Mouse (Mus musculus): ENCODE results near the gene Ctse. TPM values are rescaled to one million over a fixed set of nuclear protein-coding genes. Genes with fewer than 3 reads are reported as not detected.

The Ctse gene
- total and polyA plus RNA-seq, 2 experiments, result 0.11 TPM; not detected in 1

GRCm38 (mm10) chr1:131695308-131695707 lies 57.2 kb downstream of the Ctse start:
- TF ChIP-seq POLR2A (IDR thresholded peaks at IDR 0.05; ENCODE audit: extremely low read depth, insufficient read depth, low read length) (no peak), CTCF (IDR thresholded peaks at IDR 0.05; ENCODE audit: low read depth, low read length) (no peak)
- no peaks in the 10 kb centered on the region for H3K79me2 ChIP-seq (ENCODE audit: control insufficient read depth, insufficient read depth, low read length)
- WGBS, result 86% methylated on average over 2 of the region's 2 CpGs

GRCm38 (mm10) chr1:131696325-131696724 lies 58.2 kb downstream of the Ctse start:
- H3K4me3 ChIP-seq (ENCODE audit: insufficient read depth, low read depth, low read length), result no peak overlapping the region
- no peaks in the 10 kb centered on the region for H3K4me1 ChIP-seq (ENCODE audit: control insufficient read depth, insufficient read depth, low read length)
- H3K27me3 ChIP-seq (ENCODE audit: control insufficient read depth, insufficient read depth, low read length), result no peaks in the 10 kb centered on the region
- no peak overlapping the region for H3K27ac ChIP-seq (replicated peaks; ENCODE audit: insufficient read depth, low read depth, low read length)
- no peak for DNase-seq (ENCODE audit: extremely low read depth, low read depth, low spot score)
- H3K9ac ChIP-seq (ENCODE audit: low read depth, low read length), result no peak overlapping the region
- no peaks in the 10 kb centered on the region for H3K36me3 ChIP-seq (ENCODE audit: control insufficient read depth, insufficient read depth, low read length)
- 64% methylated on average over 4 of the region's 4 CpGs for WGBS
- H3K79me2 ChIP-seq (ENCODE audit: control insufficient read depth, insufficient read depth, low read length), result no peaks in the 10 kb centered on the region
- no peak for TF ChIP-seq CTCF (IDR thresholded peaks at IDR 0.05; ENCODE audit: low read depth, low read length)
- TF ChIP-seq POLR2A (IDR thresholded peaks at IDR 0.05; ENCODE audit: extremely low read depth, insufficient read depth, low read length), result no peak

More at GRCm38 (mm10) chr1:131695308-131695707, 57.2 kb downstream of the Ctse start:
- no peak overlapping the region for H3K27ac ChIP-seq (replicated peaks; ENCODE audit: insufficient read depth, low read depth, low read length)
- H3K36me3 ChIP-seq (ENCODE audit: control insufficient read depth, insufficient read depth, low read length), result no peaks in the 10 kb centered on the region
- no peaks in the 10 kb centered on the region for H3K27me3 ChIP-seq (ENCODE audit: control insufficient read depth, insufficient read depth, low read length)
- no peak overlapping the region for H3K4me3 ChIP-seq (ENCODE audit: insufficient read depth, low read depth, low read length)
- no peak overlapping the region for H3K9ac ChIP-seq (ENCODE audit: low read depth, low read length)
- DNase-seq (ENCODE audit: extremely low read depth, low read depth, low spot score), result no peak
- H3K4me1 ChIP-seq (ENCODE audit: control insufficient read depth, insufficient read depth, low read length), result no peaks in the 10 kb centered on the region

- H3K4me3 ChIP-seq (ENCODE audit: insufficient read depth, low read depth, low read length), result no peak overlapping the region
- H3K27ac ChIP-seq (replicated peaks; ENCODE audit: insufficient read depth, low read depth, low read length), result no peak overlapping the region
- WGBS, result 89% methylated on average over 3 of the region's 3 CpGs
- TF ChIP-seq CTCF (IDR thresholded peaks at IDR 0.05; ENCODE audit: low read depth, low read length), result no peak
- TF ChIP-seq POLR2A (IDR thresholded peaks at IDR 0.05; ENCODE audit: extremely low read depth, insufficient read depth, low read length), result no peak
- no peaks in the 10 kb centered on the region for H3K4me1 ChIP-seq (ENCODE audit: control insufficient read depth, insufficient read depth, low read length)
- H3K36me3 ChIP-seq (ENCODE audit: control insufficient read depth, insufficient read depth, low read length), result no peaks in the 10 kb centered on the region
- no peaks in the 10 kb centered on the region for H3K27me3 ChIP-seq (ENCODE audit: control insufficient read depth, insufficient read depth, low read length)
- DNase-seq (ENCODE audit: extremely low read depth, low read depth, low spot score), result peak; percentile 16
- no peak overlapping the region for H3K9ac ChIP-seq (ENCODE audit: low read depth, low read length)
- no peaks in the 10 kb centered on the region for H3K79me2 ChIP-seq (ENCODE audit: control insufficient read depth, insufficient read depth, low read length)
Measured at GRCm38 (mm10) chr1:131698770-131699169, 60.7 kb downstream of the Ctse start.

- H3K36me3 ChIP-seq (ENCODE audit: control insufficient read depth, insufficient read depth, low read length), result no peaks in the 10 kb centered on the region
- no peaks in the 10 kb centered on the region for H3K27me3 ChIP-seq (ENCODE audit: control insufficient read depth, insufficient read depth, low read length)
- no peak for TF ChIP-seq CTCF (IDR thresholded peaks at IDR 0.05; ENCODE audit: low read depth, low read length)
- TF ChIP-seq POLR2A (IDR thresholded peaks at IDR 0.05; ENCODE audit: extremely low read depth, insufficient read depth, low read length), result no peak
- no peak for DNase-seq (ENCODE audit: extremely low read depth, low read depth, low spot score)
- H3K27ac ChIP-seq (replicated peaks; ENCODE audit: insufficient read depth, low read depth, low read length), result no peak overlapping the region
- no peak overlapping the region for H3K4me3 ChIP-seq (ENCODE audit: insufficient read depth, low read depth, low read length)
- WGBS, result 79% methylated on average over 4 of the region's 4 CpGs
- no peak overlapping the region for H3K9ac ChIP-seq (ENCODE audit: low read depth, low read length)
- no peaks in the 10 kb centered on the region for H3K4me1 ChIP-seq (ENCODE audit: control insufficient read depth, insufficient read depth, low read length)
- no peaks in the 10 kb centered on the region for H3K79me2 ChIP-seq (ENCODE audit: control insufficient read depth, insufficient read depth, low read length)
Measured at GRCm38 (mm10) chr1:131699642-131700041, 61.5 kb downstream of the Ctse start.

GRCm38 (mm10) chr1:131700447-131700846 lies 62.3 kb downstream of the Ctse start:
- H3K9ac ChIP-seq (ENCODE audit: low read depth, low read length), result no peak overlapping the region
- peak; percentile 29 for DNase-seq (ENCODE audit: extremely low read depth, low read depth, low spot score)
- no peak overlapping the region for H3K4me3 ChIP-seq (ENCODE audit: insufficient read depth, low read depth, low read length)
- no peaks in the 10 kb centered on the region for H3K79me2 ChIP-seq (ENCODE audit: control insufficient read depth, insufficient read depth, low read length)
- 69% methylated on average over 5 of the region's 5 CpGs for WGBS
- no peaks in the 10 kb centered on the region for H3K27me3 ChIP-seq (ENCODE audit: control insufficient read depth, insufficient read depth, low read length)
- no peak for TF ChIP-seq CTCF (IDR thresholded peaks at IDR 0.05; ENCODE audit: low read depth, low read length)
- TF ChIP-seq POLR2A (IDR thresholded peaks at IDR 0.05; ENCODE audit: extremely low read depth, insufficient read depth, low read length), result no peak
- H3K36me3 ChIP-seq (ENCODE audit: control insufficient read depth, insufficient read depth, low read length), result no peaks in the 10 kb centered on the region
- no peaks in the 10 kb centered on the region for H3K4me1 ChIP-seq (ENCODE audit: control insufficient read depth, insufficient read depth, low read length)
- H3K27ac ChIP-seq (replicated peaks; ENCODE audit: insufficient read depth, low read depth, low read length), result no peak overlapping the region

- H3K27ac ChIP-seq (replicated peaks; ENCODE audit: insufficient read depth, low read depth, low read length), result no peak overlapping the region
- no peaks in the 10 kb centered on the region for H3K36me3 ChIP-seq (ENCODE audit: control insufficient read depth, insufficient read depth, low read length)
- no peak overlapping the region for H3K4me3 ChIP-seq (ENCODE audit: insufficient read depth, low read depth, low read length)
- H3K79me2 ChIP-seq (ENCODE audit: control insufficient read depth, insufficient read depth, low read length), result no peaks in the 10 kb centered on the region
- no peak for DNase-seq (ENCODE audit: extremely low read depth, low read depth, low spot score)
- no peak for TF ChIP-seq POLR2A (IDR thresholded peaks at IDR 0.05; ENCODE audit: extremely low read depth, insufficient read depth, low read length)
- TF ChIP-seq CTCF (IDR thresholded peaks at IDR 0.05; ENCODE audit: low read depth, low read length), result 0 out of 2 replicates have a peak, but pooled peaks have one; percentile 11
- 86% methylated on average over 5 of the region's 5 CpGs for WGBS
- no peaks in the 10 kb centered on the region for H3K27me3 ChIP-seq (ENCODE audit: control insufficient read depth, insufficient read depth, low read length)
- H3K9ac ChIP-seq (ENCODE audit: low read depth, low read length), result no peak overlapping the region
- no peaks in the 10 kb centered on the region for H3K4me1 ChIP-seq (ENCODE audit: control insufficient read depth, insufficient read depth, low read length)
Measured at GRCm38 (mm10) chr1:131701391-131701790, 63.3 kb downstream of the Ctse start.
